Mouse (Mus musculus) neutrophil, adult 5-6 weeks (primary cell): ENCODE data around the gene Cebpb. TPM values are rescaled to one million over a fixed set of nuclear protein-coding genes. Genes with fewer than 3 reads are reported as not detected.
A peak's percentile ranks its signal among the peaks of the same experiment; 100 is the strongest.

Source experiments
- ATAC-seq: fragments of 151-379, 151-347 bp; 2 replicates; pipeline ENCODE4 v1.8.0; 2017; ENCODE audit warnings: mild to moderate bottlenecking, moderate TSS enrichment; ENCODE audit not compliant: insufficient number of reproducible peaks, poor library complexity, low FRiP score, severe bottlenecking; ENCODE audit errors: extremely low read depth
- total RNA-seq: library from RNA; stranded (forward); fragments of 200-1000 nt; gene quantifications from 2 replicates; pipeline ENCODE4 v1.2.3, GENCODE M21; 2017

The Cebpb gene
- total RNA-seq, 1 experiment from 2014 or later: 160 TPM

GRCm38 (mm10) chr2:167661270-167662203, 27.2 kb upstream of the Cebpb start, which contains the start of gene Gm20431:
Gene Gm20431 (minus strand): TSS chr2:167661496.
- ATAC-seq: peak; percentile 52

- no peak for ATAC-seq
Observed at GRCm38 (mm10) chr2:167662713-167663112, 26.0 kb upstream of the Cebpb start.

GRCm38 (mm10) chr2:167665972-167666713, 22.6 kb upstream of the Cebpb start:
- no peak for ATAC-seq

GRCm38 (mm10) chr2:167668426-167668825, 20.3 kb upstream of the Cebpb start:
- no peak for ATAC-seq

GRCm38 (mm10) chr2:167669398-167669797, 19.3 kb upstream of the Cebpb start:
- no peak for ATAC-seq

- ATAC-seq: no peak
Observed at GRCm38 (mm10) chr2:167671101-167671633, 17.5 kb upstream of the Cebpb start.

GRCm38 (mm10) chr2:167672212-167672685, 16.5 kb upstream of the Cebpb start:
- peak; percentile 58 for ATAC-seq

GRCm38 (mm10) chr2:167675120-167675909, 13.4 kb upstream of the Cebpb start:
- peak; percentile 41; the same call in 1 of the 2 replicates for ATAC-seq

GRCm38 (mm10) chr2:167678600-167678999, 10.1 kb upstream of the Cebpb start:
- no peak for ATAC-seq

GRCm38 (mm10) chr2:167679902-167680430, 8.7 kb upstream of the Cebpb start:
- ATAC-seq: peak; percentile 84

GRCm38 (mm10) chr2:167680657-167681056, 8.1 kb upstream of the Cebpb start:
- peak; percentile 43; the same call in 1 of the 2 replicates for ATAC-seq

GRCm38 (mm10) chr2:167683721-167684120, 5.0 kb upstream of the Cebpb start:
- ATAC-seq: no peak

- peak; percentile 58 for ATAC-seq
Observed at GRCm38 (mm10) chr2:167685137-167685536, 3.6 kb upstream of the Cebpb start.

- ATAC-seq: no peak
Observed at GRCm38 (mm10) chr2:167685865-167686264, 2.9 kb upstream of the Cebpb start.

- no peak for ATAC-seq
Observed at GRCm38 (mm10) chr2:167686382-167687249, 2.1 kb upstream of the Cebpb start.

- no peak for ATAC-seq
Observed at GRCm38 (mm10) chr2:167687250-167687586, 1.5 kb upstream of the Cebpb start.

- no peak for ATAC-seq
Observed at GRCm38 (mm10) chr2:167687651-167688101, 1.0 kb upstream of the Cebpb start.

- ATAC-seq: peak; percentile 10; the same call in 1 of the 2 replicates
Observed at GRCm38 (mm10) chr2:167688126-167688497, 603 bp upstream of the Cebpb start.
